Mouse (Mus musculus) liver, embryonic 11.5 days (tissue): ENCODE results near the gene 1700028J19Rik. TPM values are rescaled to one million over a fixed set of nuclear protein-coding genes. Genes with fewer than 3 reads are reported as not detected.

Experiments
- ATAC-seq: fragments of 200-750 bp; cut with Nextera tagmentation; replicated peaks from 2 replicates; pipeline ENCODE4 v1.8.0; 2017; ENCODE audit warnings: moderate number of reproducible peaks, mild to moderate bottlenecking, moderate TSS enrichment, moderate library complexity; ENCODE audit not compliant: low FRiP score
- DNase-seq: peaks from one replicate; pipeline ENCODE4 v3.0.0-alpha.2; 2017; ENCODE audit warnings: low spot score
- H3K27ac ChIP-seq: fragments of 300-500 bp; sonication (generic); 2 replicates; pipeline ENCODE4 v1.5.1; 2014; ENCODE audit warnings: mild to moderate bottlenecking, low read depth, low read length, control low read depth
- H3K27me3 ChIP-seq: fragments of 300-500 bp; sonication (generic); replicated peaks from 2 replicates; pipeline ENCODE4 v1.6.1; 2014; ENCODE audit warnings: low read length, mixed read lengths; ENCODE audit not compliant: control insufficient read depth, insufficient read depth
- H3K36me3 ChIP-seq: fragments of 300-500 bp; sonication (generic); 2 replicates; pipeline ENCODE4 v1.6.1; 2014; ENCODE audit warnings: mild to moderate bottlenecking, low read length, moderate library complexity, mixed read lengths; ENCODE audit not compliant: control insufficient read depth, insufficient read depth
- H3K4me1 ChIP-seq: fragments of 300-500 bp; sonication (generic); replicated peaks from 2 replicates; pipeline ENCODE4 v1.6.1; 2014; ENCODE audit warnings: low read length, mixed read lengths; ENCODE audit not compliant: control insufficient read depth, insufficient read depth
- H3K4me2 ChIP-seq: fragments of 300-500 bp; sonication (generic); 2 replicates; pipeline ENCODE4 v1.6.1; 2014; ENCODE audit warnings: mild to moderate bottlenecking, control low read depth, moderate library complexity
- H3K4me3 ChIP-seq: fragments of 300-500 bp; sonication (generic); 2 replicates; pipeline ENCODE4 v1.5.1; 2014; ENCODE audit warnings: low read depth, low read length, control low read depth
- H3K9ac ChIP-seq: fragments of 300-500 bp; sonication (generic); 2 replicates; pipeline ENCODE4 v1.6.1; 2014; ENCODE audit warnings: low read depth, low read length, control low read depth
- H3K9me3 ChIP-seq: fragments of 300-500 bp; sonication (generic); 2 replicates; pipeline ENCODE4 v1.6.1; 2016; ENCODE audit warnings: low read length, inconsistent platforms, mixed read lengths; ENCODE audit not compliant: control insufficient read depth
- WGBS: fragments of 180-500 bp; shearing (Covaris S2); extraction: QIAGEN DNeasy Blood & Tissue Kit; methylation state at CpG from one replicate; pipeline ENCODE4 v1.1.7; 2014; 5-methylcytosine and 5-hydroxymethylcytosine counted together
- polyA plus RNA-seq: library from polyadenylated mRNA; unstranded; fragments of >200 nt; fragmentation: Nextera tagmentation; extraction: Ambion mirVana; gene quantifications from 2 replicates; pipeline ENCODE4 v1.2.1, GENCODE M21; 2014

1700028J19Rik gene
- 1.5 and 2.0 TPM in 2 replicates for polyA plus RNA-seq

DNA sequence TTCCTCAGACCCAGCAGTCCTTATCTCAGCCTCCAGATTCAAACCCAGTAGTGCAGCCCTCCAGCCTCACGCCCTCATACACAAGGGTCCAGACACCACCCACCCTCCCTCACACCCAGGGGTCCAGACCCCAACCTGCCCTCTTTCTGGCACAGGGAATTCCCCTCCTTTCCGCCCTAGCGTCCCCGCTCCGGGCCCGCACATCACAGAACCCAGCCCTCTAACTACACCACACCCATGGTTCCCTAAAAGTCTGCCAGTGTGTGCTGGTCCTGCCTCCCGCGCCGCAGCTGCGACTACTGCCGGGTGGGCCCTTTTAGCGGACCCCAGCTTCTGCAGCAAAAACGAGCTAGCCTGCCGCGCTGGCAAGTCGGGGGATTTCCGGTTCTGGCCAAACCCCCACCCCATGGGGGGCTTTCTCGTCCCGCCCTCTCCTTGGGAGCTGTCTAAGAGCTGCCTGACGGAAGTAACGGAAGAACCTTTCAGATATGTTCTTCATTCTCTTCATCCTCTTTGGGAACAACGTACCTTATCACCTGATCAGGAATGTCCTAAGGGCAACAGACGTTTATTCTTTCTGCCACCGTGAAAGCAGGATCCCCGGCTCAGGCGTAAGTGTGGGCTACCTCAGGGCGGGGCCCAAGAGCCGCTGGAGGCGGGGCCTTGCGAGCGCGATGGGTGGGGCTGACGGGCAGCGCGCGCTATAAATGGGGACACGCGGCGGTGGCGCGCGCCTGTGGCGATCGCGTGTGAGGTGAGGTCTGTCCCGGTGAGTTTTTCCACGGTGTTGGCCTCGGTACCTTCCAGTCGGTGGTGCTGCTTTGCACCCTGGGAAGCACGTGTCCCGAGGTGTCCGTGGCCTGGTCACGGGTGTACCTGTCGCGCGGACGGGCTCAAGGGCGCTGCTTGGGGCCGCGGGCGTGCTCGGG is at the start of gene 1700028J19Rik, which contains the start of gene 2410002F23Rik:
Gene 1700028J19Rik (minus strand): TSS at position 641 of the 929 bp plus-strand sequence.
Gene 2410002F23Rik (plus strand): TSS at position 668 of the 929 bp plus-strand sequence.
- peak within 1 kb of the TSS; percentile 96 for H3K27ac ChIP-seq
- WGBS: under 1% methylated on average over 62 of the region's 62 CpGs
- H3K27me3 ChIP-seq: no peaks in the 10 kb centered on the region
- H3K9me3 ChIP-seq: no peaks in the 10 kb centered on the region
- peak within 1 kb of the TSS; percentile 90 for H3K4me2 ChIP-seq
- H3K4me3 ChIP-seq: peak within 1 kb of the TSS; percentile 96
- DNase-seq (peak; percentile 88), ATAC-seq (peak; percentile 85)
- H3K4me1 ChIP-seq: peaks cover 20% of the 10 kb centered on the region
- H3K9ac ChIP-seq: peak within 1 kb of the TSS; percentile 97
- H3K36me3 ChIP-seq: peaks cover 26% of the 10 kb centered on the region

- Histone ChIP-seq H3K4me2 (no peak overlapping the region), H3K36me3 (no peaks in the 10 kb centered on the region), H3K4me1 (no peaks in the 10 kb centered on the region), H3K9me3 (no peaks in the 10 kb centered on the region), H3K27me3 (no peaks in the 10 kb centered on the region), H3K9ac (no peak overlapping the region), H3K27ac (no peak overlapping the region), H3K4me3 (no peak overlapping the region)
- no peak for DNase-seq
- no peak for ATAC-seq
- whole genome bisulfite sequencing: 50% methylated on average over 4 of the region's 4 CpGs
These were observed 44.9 kb upstream of the 1700028J19Rik start for GRCm38 (mm10) chr7:44291418-44291817.

DNA sequence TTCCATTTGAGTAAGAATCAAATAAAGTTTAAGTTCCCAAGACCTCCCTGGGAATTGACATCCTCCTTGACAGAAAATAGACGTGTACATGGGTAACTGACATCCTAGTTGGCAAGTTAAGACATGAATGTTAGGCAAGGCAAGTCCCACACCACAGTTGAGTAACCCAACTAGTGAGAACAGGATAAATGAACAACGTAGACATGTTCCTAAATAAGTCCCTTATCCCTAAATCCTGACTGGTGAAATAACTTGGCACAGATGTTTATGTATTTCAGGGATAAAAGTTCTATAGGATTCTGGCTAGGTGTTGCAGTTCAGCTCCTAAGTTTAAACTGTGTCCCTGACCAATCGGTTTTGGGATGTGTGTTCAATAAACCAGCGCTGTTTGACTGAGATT is 44.5 kb upstream of the 1700028J19Rik start:
- Histone ChIP-seq H3K27ac (no peak overlapping the region), H3K36me3 (no peaks in the 10 kb centered on the region), H3K27me3 (no peaks in the 10 kb centered on the region), H3K4me1 (no peaks in the 10 kb centered on the region), H3K9ac (no peak overlapping the region), H3K4me2 (no peak overlapping the region), H3K4me3 (no peak overlapping the region), H3K9me3 (no peaks in the 10 kb centered on the region)
- 66% methylated on average over 4 of the region's 4 CpGs for WGBS
- DNase-seq (no peak), ATAC-seq (no peak)

- ATAC-seq: no peak
These were observed 41.3 kb upstream of the 1700028J19Rik start for GRCm38 (mm10) chr7:44287760-44288159.

DNA sequence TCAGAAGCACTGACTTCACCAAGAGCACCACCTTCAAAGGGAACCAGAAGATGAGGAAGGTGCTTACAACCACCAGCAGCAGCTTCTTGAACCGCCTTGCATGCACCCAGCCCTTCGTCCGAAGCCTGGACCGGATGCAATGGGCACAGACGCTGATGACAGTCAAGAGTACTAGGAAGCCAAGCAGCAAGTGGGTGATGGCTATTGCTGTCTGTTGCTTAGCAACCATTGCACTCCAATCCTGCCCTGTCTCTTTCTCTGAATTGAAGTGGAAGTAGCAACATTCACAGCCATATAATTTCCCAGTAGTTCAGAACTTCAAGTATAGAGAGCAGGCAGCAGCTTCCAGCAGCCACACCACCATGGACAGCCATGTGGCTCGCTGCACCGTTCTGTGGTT is 35.1 kb upstream of the 1700028J19Rik start:
- Histone ChIP-seq H3K27ac (no peak overlapping the region), H3K27me3 (no peaks in the 10 kb centered on the region; the same call in 1 of the 2 replicates), H3K4me1 (no peaks in the 10 kb centered on the region), H3K36me3 (no peaks in the 10 kb centered on the region), H3K4me3 (no peak overlapping the region), H3K9me3 (0 out of 2 replicates have a peak, but pooled peaks cover 4% of the 10 kb centered on the region), H3K9ac (no peak overlapping the region), H3K4me2 (no peak overlapping the region)
- ATAC-seq (no peak), DNase-seq (no peak)
- WGBS: 82% methylated on average over 7 of the region's 7 CpGs

More at GRCm38 (mm10) chr7:44287760-44288159, 41.3 kb upstream of the 1700028J19Rik start:
- DNase-seq: no peak
- Histone ChIP-seq H3K4me3 (no peak overlapping the region), H3K9ac (no peak overlapping the region), H3K4me2 (no peak overlapping the region), H3K9me3 (no peaks in the 10 kb centered on the region), H3K4me1 (no peaks in the 10 kb centered on the region), H3K36me3 (no peaks in the 10 kb centered on the region), H3K27ac (no peak overlapping the region), H3K27me3 (no peaks in the 10 kb centered on the region)
- 58% methylated on average over 7 of the region's 7 CpGs for WGBS

DNA sequence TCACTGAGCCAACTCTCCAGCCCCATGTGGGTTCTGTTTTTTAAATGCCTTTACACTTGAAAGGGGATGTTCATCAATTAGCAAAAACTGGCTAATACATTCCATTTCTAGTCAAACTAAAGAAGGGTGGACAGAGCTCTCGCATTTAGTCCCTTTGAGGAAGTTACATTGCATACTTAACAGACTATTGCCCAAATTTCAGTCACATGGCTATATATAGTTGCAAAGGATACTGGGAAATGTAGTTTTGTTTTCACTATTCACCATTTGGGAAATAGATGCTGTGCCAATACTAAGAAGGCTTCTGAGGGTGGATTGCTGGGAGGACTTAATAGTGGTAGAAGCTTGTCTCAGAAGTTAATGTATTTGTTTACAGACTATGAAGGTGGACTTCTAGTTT is 34.5 kb upstream of the 1700028J19Rik start:
- WGBS: 43% methylated on average over 1 of the region's 1 CpGs
- no peaks in the 10 kb centered on the region for H3K36me3 ChIP-seq
- H3K4me3 ChIP-seq: no peak overlapping the region
- H3K9ac ChIP-seq: no peak overlapping the region
- no peak overlapping the region for H3K27ac ChIP-seq
- no peaks in the 10 kb centered on the region; the same call in 1 of the 2 replicates for H3K27me3 ChIP-seq
- 0 out of 2 replicates have a peak, but pooled peaks cover 4% of the 10 kb centered on the region for H3K9me3 ChIP-seq
- H3K4me1 ChIP-seq: no peaks in the 10 kb centered on the region
- DNase-seq (no peak), ATAC-seq (no peak)
- no peak overlapping the region for H3K4me2 ChIP-seq

DNA sequence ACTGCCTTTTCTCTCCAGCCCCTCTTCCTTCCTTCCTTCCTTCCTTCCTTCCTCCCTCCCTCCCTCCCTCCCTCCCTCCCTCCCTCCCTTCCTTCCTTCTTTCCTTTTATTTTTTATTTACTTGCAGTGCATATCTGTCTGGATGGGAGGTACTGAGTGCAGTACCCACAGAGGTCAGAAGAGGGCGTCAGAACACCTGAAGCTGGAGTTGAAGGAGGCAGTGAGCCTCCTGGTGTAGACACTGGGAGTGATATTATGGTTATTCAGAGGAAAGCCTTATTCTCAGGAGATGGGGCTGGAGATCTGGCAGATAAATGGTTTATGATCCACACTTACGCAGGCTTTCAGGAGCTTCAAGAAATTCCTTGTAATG is 30.7 kb upstream of the 1700028J19Rik start:
- WGBS: 46% methylated on average over 2 of the region's 2 CpGs
- H3K27ac ChIP-seq: no peak overlapping the region
- peaks cover 12% of the 10 kb centered on the region for H3K27me3 ChIP-seq
- no peak overlapping the region for H3K4me2 ChIP-seq
- H3K9ac ChIP-seq: no peak overlapping the region
- DNase-seq: no peak
- H3K36me3 ChIP-seq: no peaks in the 10 kb centered on the region
- 0 out of 2 replicates have a peak, but pooled peaks cover 4% of the 10 kb centered on the region for H3K9me3 ChIP-seq
- no peak overlapping the region for H3K4me3 ChIP-seq
- no peak for ATAC-seq
- H3K4me1 ChIP-seq: no peaks in the 10 kb centered on the region

GRCm38 (mm10) chr7:44276461-44277249 is 30.2 kb upstream of the 1700028J19Rik start:
- H3K9me3 ChIP-seq: 0 out of 2 replicates have a peak, but pooled peaks cover 4% of the 10 kb centered on the region
- no peak overlapping the region for H3K4me2 ChIP-seq
- H3K27me3 ChIP-seq: peaks cover 12% of the 10 kb centered on the region
- H3K36me3 ChIP-seq: no peaks in the 10 kb centered on the region
- WGBS: 64% methylated on average over 10 of the region's 10 CpGs
- no peaks in the 10 kb centered on the region for H3K4me1 ChIP-seq
- DNase-seq (no peak), ATAC-seq (no peak)
- no peak overlapping the region for H3K9ac ChIP-seq
- no peak overlapping the region for H3K27ac ChIP-seq
- no peak overlapping the region for H3K4me3 ChIP-seq
